Mouse (Mus musculus) hindbrain, embryonic 11.5 days (tissue): ENCODE measurements around the gene Ap1b1. TPM values are rescaled to one million over a fixed set of nuclear protein-coding genes. Genes with fewer than 3 reads are reported as not detected.
A peak's percentile ranks its signal among the peaks of the same experiment; 100 is the strongest.

Source experiments
- ATAC-seq: fragments of 200-750 bp; cut with Nextera tagmentation; 2 replicates; pipeline ENCODE4 v1.8.0; 2017; ENCODE audit warnings: mild to moderate bottlenecking, moderate TSS enrichment, moderate library complexity; ENCODE audit not compliant: low FRiP score
- DNase-seq: peaks from one replicate; pipeline ENCODE4 v3.0.0-alpha.2; 2015; ENCODE audit warnings: low spot score
- H3K27ac ChIP-seq: fragments of 300-500 bp; sonication (generic); 2 replicates; pipeline ENCODE4 v1.5.1; 2014; ENCODE audit warnings: mild to moderate bottlenecking, low read depth, low read length
- H3K27me3 ChIP-seq: fragments of 300-500 bp; sonication (generic); 2 replicates; pipeline ENCODE4 v1.6.1; 2014; ENCODE audit warnings: mild to moderate bottlenecking, low read length, moderate library complexity, mixed read lengths; ENCODE audit not compliant: control insufficient read depth, insufficient read depth
- H3K36me3 ChIP-seq: fragments of 300-500 bp; sonication (generic); 2 replicates; pipeline ENCODE4 v1.6.1; 2014; ENCODE audit warnings: mild to moderate bottlenecking, low read length, moderate library complexity, mixed read lengths; ENCODE audit not compliant: control insufficient read depth, insufficient read depth
- H3K4me1 ChIP-seq: fragments of 300-500 bp; sonication (generic); replicated peaks from 2 replicates; pipeline ENCODE4 v1.6.1; 2014; ENCODE audit warnings: low read length, mixed read lengths; ENCODE audit not compliant: control insufficient read depth, insufficient read depth
- H3K4me2 ChIP-seq: fragments of 300-500 bp; sonication (generic); replicated peaks from 2 replicates; pipeline ENCODE4 v1.6.1; 2014; ENCODE audit warnings: mild to moderate bottlenecking, low read depth, low read length
- H3K4me3 ChIP-seq: fragments of 300-500 bp; sonication (generic); 2 replicates; pipeline ENCODE4 v1.5.1; 2014; ENCODE audit warnings: low read depth, low read length
- H3K9ac ChIP-seq: fragments of 300-500 bp; sonication (generic); 2 replicates; pipeline ENCODE4 v1.6.1; 2014; ENCODE audit warnings: low read depth, low read length
- H3K9me3 ChIP-seq: fragments of 300-500 bp; sonication (generic); 2 replicates; pipeline ENCODE4 v1.6.1; 2016; ENCODE audit warnings: low read length; ENCODE audit not compliant: control insufficient read depth
- WGBS: fragments of 180-500 bp; shearing (Covaris S2); extraction: QIAGEN DNeasy Blood & Tissue Kit; methylation state at CpG from one replicate; pipeline ENCODE4 v1.1.7; 2014; 5-methylcytosine and 5-hydroxymethylcytosine counted together
- polyA plus RNA-seq: library from polyadenylated mRNA; unstranded; fragments of >200 nt; fragmentation: Nextera tagmentation; extraction: Ambion mirVana; gene quantifications from 2 replicates; pipeline ENCODE4 v1.2.1, GENCODE M21; 2014

Gene Ap1b1
- polyA plus RNA-seq, 1 experiment from 2014 or later, result 60.7 TPM

GRCm38 (mm10) chr11:4975623-4976022 is 11.0 kb upstream of the Ap1b1 start:
- Histone ChIP-seq H3K9ac (no peak overlapping the region), H3K4me3 (no peak overlapping the region), H3K9me3 (no peaks in the 10 kb centered on the region), H3K4me1 (no peaks in the 10 kb centered on the region), H3K27me3 (no peaks in the 10 kb centered on the region), H3K36me3 (no peaks in the 10 kb centered on the region), H3K27ac (no peak overlapping the region), H3K4me2 (no peak overlapping the region)
- no peak for ATAC-seq
- WGBS, result 8% methylated on average over 14 of the region's 14 CpGs
- DNase-seq, result peak; percentile 84

DNA sequence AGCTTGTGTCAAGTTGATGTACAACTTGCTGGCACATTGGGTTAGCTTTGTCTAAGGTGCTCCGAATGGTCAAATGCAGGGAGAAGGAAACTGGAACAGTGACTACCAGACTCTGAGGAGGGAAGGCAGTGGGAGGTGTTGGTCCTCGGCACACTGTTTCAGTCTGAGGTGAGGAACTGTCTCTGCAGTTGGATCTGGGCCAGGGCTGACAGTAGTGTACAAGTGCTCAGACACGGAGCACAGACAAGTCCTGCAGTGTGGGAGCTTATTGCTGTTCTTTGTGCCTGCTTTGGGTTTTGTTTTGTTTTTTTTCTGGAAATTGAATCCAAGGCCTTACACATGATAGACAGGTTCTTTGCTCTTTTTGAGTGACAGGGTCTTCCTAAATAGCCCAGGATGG is 3.6 kb upstream of the Ap1b1 start:
- H3K27ac ChIP-seq, result no peak overlapping the region
- 86% methylated on average over 3 of the region's 3 CpGs for WGBS
- no peak for DNase-seq
- H3K9me3 ChIP-seq, result no peaks in the 10 kb centered on the region
- H3K4me2 ChIP-seq, result no peak overlapping the region
- H3K27me3 ChIP-seq, result no peaks in the 10 kb centered on the region
- ATAC-seq, result no peak
- H3K36me3 ChIP-seq, result no peaks in the 10 kb centered on the region
- H3K9ac ChIP-seq, result no peak overlapping the region
- no peak overlapping the region for H3K4me3 ChIP-seq
- no peaks in the 10 kb centered on the region for H3K4me1 ChIP-seq

DNA sequence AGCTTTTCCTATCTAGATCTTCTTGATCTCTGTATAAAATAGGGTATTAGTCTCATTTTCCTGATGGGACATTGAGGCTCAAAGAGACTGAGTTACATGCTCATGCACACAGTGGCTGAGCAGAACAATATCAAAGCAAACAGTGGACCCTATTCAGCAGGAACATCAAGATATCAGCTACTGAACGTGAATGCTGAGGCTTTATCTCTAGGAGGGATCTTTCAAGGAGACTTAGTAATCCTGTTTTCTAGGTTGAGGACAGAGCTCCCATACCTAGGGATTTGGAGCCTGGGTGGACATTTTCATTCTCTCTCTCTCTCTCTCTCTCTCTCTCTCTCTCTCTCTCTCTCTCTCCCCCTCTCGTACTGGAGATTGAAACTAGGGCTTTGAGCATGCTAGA is 3.1 kb upstream of the Ap1b1 start:
- Histone ChIP-seq H3K4me3 (no peak overlapping the region), H3K9ac (no peak overlapping the region; the same call in 1 of the 2 replicates), H3K27ac (no peak overlapping the region), H3K9me3 (no peaks in the 10 kb centered on the region), H3K4me2 (no peak overlapping the region), H3K27me3 (no peaks in the 10 kb centered on the region), H3K36me3 (no peaks in the 10 kb centered on the region), H3K4me1 (no peaks in the 10 kb centered on the region)
- DNase-seq, result no peak
- 79% methylated on average over 2 of the region's 2 CpGs for WGBS
- no peak for ATAC-seq

DNA sequence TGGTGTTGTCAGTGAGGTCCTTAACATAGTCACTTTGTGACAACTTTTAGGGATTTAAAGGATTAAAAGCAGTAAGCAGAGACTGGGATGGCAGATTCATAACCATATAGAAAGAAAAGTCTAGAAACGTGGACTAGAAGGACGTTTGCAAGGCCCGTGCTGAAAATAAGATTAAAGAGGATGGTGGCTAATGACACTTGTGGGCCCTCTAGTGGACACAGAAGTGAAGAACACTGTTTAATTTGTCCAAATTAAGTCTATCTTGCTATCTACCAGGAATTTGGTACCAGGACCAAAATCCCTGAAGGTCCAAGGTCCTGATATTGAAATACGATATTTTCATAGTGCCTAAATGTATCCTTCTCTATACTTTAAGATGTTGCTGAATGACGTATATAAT is 2.4 kb upstream of the Ap1b1 start:
- no peaks in the 10 kb centered on the region for H3K36me3 ChIP-seq
- DNase-seq (peak; percentile 61), ATAC-seq (no peak)
- H3K4me1 ChIP-seq, result no peaks in the 10 kb centered on the region
- no peaks in the 10 kb centered on the region for H3K9me3 ChIP-seq
- 7% methylated on average over 5 of the region's 5 CpGs for WGBS
- H3K27me3 ChIP-seq, result no peaks in the 10 kb centered on the region
- no peak overlapping the region for H3K4me3 ChIP-seq
- no peak overlapping the region for H3K9ac ChIP-seq
- no peak overlapping the region for H3K4me2 ChIP-seq
- H3K27ac ChIP-seq, result no peak overlapping the region

DNA sequence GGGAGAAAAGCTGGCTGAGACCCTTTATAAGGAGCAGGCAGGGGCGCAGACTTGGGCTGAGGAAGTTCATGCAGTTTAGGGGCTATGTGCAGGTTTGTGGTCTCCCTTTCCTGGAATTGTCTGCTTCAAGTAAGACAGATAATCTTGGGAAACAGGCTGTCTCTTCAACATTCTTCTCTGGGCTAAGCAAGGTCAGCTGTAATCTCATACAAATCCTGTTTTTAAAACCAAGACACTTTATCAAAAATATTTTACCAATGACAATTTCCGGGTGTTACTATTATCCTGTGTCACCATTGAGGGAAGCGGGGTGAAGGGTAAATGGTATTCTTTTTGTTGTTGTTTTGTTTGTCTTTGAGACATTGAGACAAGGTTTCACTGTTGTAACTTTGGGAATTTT is 1.8 kb upstream of the Ap1b1 start:
- no peak for DNase-seq
- no peaks in the 10 kb centered on the region for H3K27me3 ChIP-seq
- no peak overlapping the region for H3K9ac ChIP-seq
- no peak overlapping the region for H3K4me3 ChIP-seq
- H3K4me2 ChIP-seq, result no peak overlapping the region
- no peak overlapping the region for H3K27ac ChIP-seq
- H3K9me3 ChIP-seq, result no peaks in the 10 kb centered on the region
- 86% methylated on average over 3 of the region's 3 CpGs for WGBS
- no peaks in the 10 kb centered on the region; the same call in 1 of the 2 replicates for H3K36me3 ChIP-seq
- no peaks in the 10 kb centered on the region for H3K4me1 ChIP-seq
- no peak for ATAC-seq

GRCm38 (mm10) chr11:4987487-4987852 is 846 bp downstream of the Ap1b1 start:
- H3K9ac ChIP-seq, result peak overlapping the region; percentile 79
- H3K36me3 ChIP-seq, result no peaks in the 10 kb centered on the region; the same call in 1 of the 2 replicates
- H3K4me3 ChIP-seq, result peak overlapping the region; percentile 81
- no peak for ATAC-seq
- no peak for DNase-seq
- H3K4me1 ChIP-seq, result no peaks in the 10 kb centered on the region
- H3K27ac ChIP-seq, result no peak overlapping the region
- no peaks in the 10 kb centered on the region for H3K27me3 ChIP-seq
- no peaks in the 10 kb centered on the region for H3K9me3 ChIP-seq
- 56% methylated on average over 11 of the region's 11 CpGs for WGBS
- H3K4me2 ChIP-seq, result peak overlapping the region; percentile 91

DNA sequence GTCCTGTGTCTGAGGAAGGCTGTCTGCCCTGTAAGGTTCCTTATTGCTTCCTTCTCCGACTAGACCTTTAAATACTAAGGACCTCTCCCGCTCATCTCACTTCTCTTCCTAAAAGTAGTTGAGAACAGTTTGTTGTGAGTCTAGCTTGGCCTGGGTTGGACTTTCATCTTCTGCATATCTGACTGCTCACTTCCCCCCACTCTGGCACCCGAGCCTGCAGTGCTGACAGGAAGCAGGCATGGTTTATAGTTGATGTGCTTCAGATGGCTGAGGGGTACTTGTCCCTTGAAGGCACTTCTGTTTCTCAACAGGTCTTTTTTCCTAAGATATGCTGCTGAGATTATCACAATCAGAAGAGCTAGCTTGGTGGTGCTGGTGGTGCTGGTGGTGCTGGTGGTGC is 2.6 kb downstream of the Ap1b1 start:
- Histone ChIP-seq H3K4me2 (no peak overlapping the region), H3K36me3 (no peaks in the 10 kb centered on the region; the same call in 1 of the 2 replicates), H3K27me3 (no peaks in the 10 kb centered on the region), H3K27ac (no peak overlapping the region), H3K9me3 (no peaks in the 10 kb centered on the region), H3K9ac (no peak overlapping the region), H3K4me3 (no peak overlapping the region), H3K4me1 (no peaks in the 10 kb centered on the region)
- 91% methylated on average over 3 of the region's 3 CpGs for WGBS
- ATAC-seq, result no peak
- no peak for DNase-seq

DNA sequence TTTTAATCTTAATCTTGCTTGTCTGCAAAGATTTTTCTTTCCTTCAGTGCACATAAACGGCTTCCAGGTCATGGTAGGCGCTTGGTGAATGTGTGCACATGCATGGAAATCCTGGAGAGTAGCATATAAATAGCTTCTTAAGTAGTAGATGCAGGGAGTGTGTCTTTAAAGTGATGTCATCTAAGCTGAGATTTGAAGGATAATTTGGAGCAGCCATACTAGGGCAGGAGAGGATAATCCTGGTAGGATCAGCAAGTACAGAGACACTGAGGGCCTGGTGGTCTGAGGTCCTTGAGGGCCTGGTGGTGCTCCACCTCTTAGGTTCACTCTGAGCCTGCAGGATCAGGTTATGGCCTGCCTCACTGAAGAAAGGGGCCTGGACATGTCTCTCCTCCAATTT is 5.8 kb downstream of the Ap1b1 start:
- no peaks in the 10 kb centered on the region for H3K27me3 ChIP-seq

DNA sequence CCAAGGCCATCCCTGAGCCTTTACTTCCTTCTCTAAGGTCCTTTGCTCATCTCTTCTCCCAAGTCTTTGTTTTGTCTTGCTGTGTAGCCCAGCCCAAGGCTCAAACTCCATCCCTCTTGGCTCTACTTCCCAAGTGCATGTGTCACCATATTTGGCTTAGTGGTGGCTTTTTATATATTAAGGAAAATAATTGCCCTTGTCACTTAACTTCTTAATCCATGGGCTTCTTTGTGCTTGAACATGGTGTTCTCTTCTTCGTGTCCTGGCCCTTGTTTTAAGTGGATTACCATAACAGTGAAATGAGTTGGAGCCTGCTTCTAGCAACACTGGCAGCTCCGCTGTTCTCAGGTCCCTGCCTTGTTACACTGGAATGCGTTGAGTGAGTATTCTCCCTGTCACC is 9.1 kb downstream of the Ap1b1 start:
- DNase-seq (no peak), ATAC-seq (no peak)
- WGBS, result 91% methylated on average over 3 of the region's 3 CpGs
- Histone ChIP-seq H3K27me3 (no peaks in the 10 kb centered on the region), H3K9ac (no peak overlapping the region), H3K27ac (no peak overlapping the region), H3K4me3 (no peak overlapping the region), H3K4me2 (no peak overlapping the region), H3K4me1 (no peaks in the 10 kb centered on the region; the same call in 1 of the 2 replicates), H3K36me3 (no peaks in the 10 kb centered on the region), H3K9me3 (no peaks in the 10 kb centered on the region)

More for the DNA sequence above, 5.8 kb downstream of the Ap1b1 start:
- Histone ChIP-seq H3K27ac (no peak overlapping the region), H3K9ac (no peak overlapping the region), H3K4me1 (no peaks in the 10 kb centered on the region), H3K4me3 (no peak overlapping the region), H3K9me3 (no peaks in the 10 kb centered on the region), H3K36me3 (no peaks in the 10 kb centered on the region; the same call in 1 of the 2 replicates), H3K4me2 (no peak overlapping the region)
- ATAC-seq (no peak), DNase-seq (no peak)
- 95% methylated on average over 2 of the region's 2 CpGs for WGBS
